Mouse (Mus musculus) left cerebral cortex, adult 11 months (tissue): Measurements from ENCODE around the gene Teddm3.
"Not testable (repeated sequence)": the region's sequence is repeated elsewhere in the genome, so short reads cannot be mapped to it uniquely, and the experiment has no call there.

Experiments
- DNase-seq: peaks from one replicate; pipeline ENCODE4 v3.0.0; 2022; ENCODE audit warnings: low spot score

Gene Teddm3

DNA sequence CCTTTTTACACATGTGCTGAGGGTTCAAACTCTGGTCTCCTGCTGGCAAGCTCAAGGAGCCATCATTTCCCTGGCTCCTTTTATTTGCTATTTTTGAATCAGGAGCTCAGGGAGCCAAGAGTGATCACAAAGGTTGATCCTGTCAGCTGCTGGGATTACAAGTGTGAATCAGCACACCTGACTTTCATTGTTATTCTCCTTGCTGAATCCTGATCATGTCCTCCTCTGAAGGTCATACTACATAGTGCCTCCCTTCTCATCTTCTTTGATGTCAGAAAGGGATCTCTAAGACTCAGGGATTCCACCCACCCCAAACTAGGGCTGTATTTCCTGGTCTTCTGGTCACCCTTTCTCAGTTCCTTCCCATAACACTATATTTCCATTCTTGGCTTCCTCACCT, 3.9 kb downstream of the Teddm3 start:
- no peak for DNase-seq

DNA sequence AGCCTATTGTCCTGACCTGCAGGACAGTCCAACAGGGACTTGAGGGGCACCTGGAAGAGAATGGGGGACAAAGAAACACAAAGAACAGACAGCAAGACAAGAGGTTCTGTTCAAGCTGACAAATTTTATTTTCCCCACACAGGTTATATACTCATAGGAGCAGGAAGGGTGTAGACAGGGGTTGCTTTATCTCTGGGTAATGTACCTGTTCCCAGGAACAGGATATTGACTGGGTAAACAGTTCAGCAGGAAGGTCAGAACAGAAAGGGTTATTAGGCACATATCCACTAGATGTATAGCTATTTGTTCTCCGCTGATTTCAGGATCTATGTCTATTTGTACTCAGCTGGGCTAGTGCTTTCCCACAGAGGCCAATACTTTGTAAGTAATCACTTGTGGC, 5.3 kb downstream of the Teddm3 start:
- DNase-seq, result not testable (repeated sequence)

- no peak for DNase-seq
Measured at GRCm38 (mm10) chr16:21136312-21137083, 17.3 kb downstream of the Teddm3 start.

- not testable (repeated sequence) for DNase-seq
Measured at GRCm38 (mm10) chr16:21127666-21128065, 26.1 kb downstream of the Teddm3 start.

- not testable (repeated sequence) for DNase-seq
Measured at GRCm38 (mm10) chr16:21122776-21123175, 31.0 kb downstream of the Teddm3 start.

GRCm38 (mm10) chr16:21116078-21116477, 37.7 kb downstream of the Teddm3 start:
- no peak for DNase-seq

DNA sequence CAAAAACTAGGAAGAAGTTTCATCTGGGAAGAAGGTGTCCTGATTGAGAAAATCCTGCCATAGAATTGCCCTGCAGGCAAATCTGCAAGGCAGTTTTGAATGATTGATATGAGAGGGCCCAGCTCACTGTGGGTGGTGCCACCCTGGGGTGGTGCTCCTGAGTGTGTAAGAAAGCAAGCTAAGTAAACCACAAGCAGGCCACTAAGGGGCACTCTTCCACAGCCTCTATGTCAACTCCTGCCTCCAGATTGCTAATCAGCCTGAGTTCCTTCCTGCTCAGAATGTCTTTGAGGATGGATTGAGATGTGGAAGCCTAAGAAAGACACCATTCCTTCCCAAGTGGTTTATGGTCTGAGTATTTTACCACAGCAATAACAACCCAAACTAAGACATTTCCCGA, 44.3 kb downstream of the Teddm3 start:
- DNase-seq, result no peak
